Mouse (Mus musculus) megakaryocyte progenitor cell, adult 5-6 weeks (primary cell): ENCODE results near the gene Cdan1. TPM values are rescaled to one million over a fixed set of nuclear protein-coding genes. Genes with fewer than 3 reads are reported as not detected.
A peak's percentile ranks its signal among the peaks of the same experiment; 100 is the strongest.

Source experiments
- ATAC-seq: replicated peaks from 2 replicates; pipeline ENCODE4 v1.8.0; 2016; ENCODE audit warnings: mild to moderate bottlenecking, moderate TSS enrichment, inconsistent platforms; ENCODE audit not compliant: poor library complexity
- total RNA-seq, 2 experiments: library from RNA; stranded (forward) in 1 of 2; stranded (reverse) in 1 of 2; fragments of 157-497, 149-512 nt in 1 of 2; fragments of 200-1000 nt in 1 of 2; gene quantifications; 2 replicates each; pipeline versions ENCODE4 v1.2.3 to v1.2.4; 2015 to 2017

Cdan1 gene
- total RNA-seq (2015) (13.3 and 14.4 TPM in 2 replicates), total RNA-seq (2017) (13.0 and 17.6 TPM in 2 replicates)

- 0 out of 2 replicates have a peak, but pooled peaks have one; percentile 8 for ATAC-seq
Measured at GRCm38 (mm10) chr2:120849449-120850423, at the start of gene Cdan1. Gene Cdan1 (minus strand): TSS chr2:120850128.

DNA sequence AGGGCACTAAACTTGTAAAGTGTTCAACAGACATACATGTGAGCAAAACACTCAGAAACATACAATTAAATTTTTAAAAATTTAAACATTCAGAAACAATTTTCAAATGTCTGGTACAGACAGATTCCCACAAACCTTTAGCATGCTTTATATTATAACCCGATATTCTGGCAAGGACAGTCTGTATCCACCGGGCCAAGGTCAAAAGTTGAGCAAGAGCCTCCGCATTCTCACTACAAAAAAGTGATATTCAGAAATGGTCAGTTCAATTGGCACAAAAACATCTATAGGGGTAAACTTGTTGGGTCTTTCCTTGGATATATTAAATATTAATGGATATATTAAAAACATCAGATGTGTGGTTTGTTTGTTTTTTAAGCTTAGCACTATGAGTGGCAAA is 46.4 kb upstream of the Cdan1 start:
- no peak for ATAC-seq

DNA sequence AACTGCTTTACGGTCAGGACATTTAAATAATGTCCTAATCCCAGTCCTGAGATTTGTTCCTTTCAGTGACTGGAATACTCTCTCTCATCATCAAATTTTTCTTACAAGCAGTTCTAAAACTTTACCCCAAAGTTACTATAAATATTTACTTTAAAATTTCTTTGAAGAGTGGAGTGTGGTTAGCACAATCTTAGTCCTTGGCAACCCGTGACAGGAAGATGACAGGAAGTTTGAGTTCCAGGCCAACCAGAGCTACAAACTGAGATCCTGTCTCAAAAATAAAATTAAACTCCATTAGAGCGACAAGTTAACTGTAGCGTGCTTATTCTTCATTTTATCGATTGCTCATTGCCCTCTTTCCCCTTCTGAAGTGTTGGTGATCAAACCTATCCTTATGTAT is 37.7 kb upstream of the Cdan1 start:
- ATAC-seq: no peak

DNA sequence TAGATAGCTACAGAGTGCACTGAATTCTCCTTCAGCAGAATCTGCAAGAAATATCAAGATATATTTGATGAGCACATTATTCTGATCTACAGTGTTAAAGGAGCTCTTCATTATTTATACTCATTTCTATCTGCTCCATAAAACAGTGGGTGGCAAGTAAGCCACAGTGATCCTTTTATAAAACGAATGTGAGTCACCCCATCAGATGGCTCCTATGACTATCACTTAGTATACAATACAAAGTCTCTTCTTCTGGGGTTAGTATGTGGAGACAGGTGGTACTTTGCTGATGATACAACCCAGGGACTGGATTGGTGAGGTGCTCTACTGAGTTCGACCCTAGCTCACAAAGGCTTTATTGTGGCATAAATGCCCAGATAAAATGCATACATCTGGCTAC is 23.3 kb upstream of the Cdan1 start:
- ATAC-seq: no peak

DNA sequence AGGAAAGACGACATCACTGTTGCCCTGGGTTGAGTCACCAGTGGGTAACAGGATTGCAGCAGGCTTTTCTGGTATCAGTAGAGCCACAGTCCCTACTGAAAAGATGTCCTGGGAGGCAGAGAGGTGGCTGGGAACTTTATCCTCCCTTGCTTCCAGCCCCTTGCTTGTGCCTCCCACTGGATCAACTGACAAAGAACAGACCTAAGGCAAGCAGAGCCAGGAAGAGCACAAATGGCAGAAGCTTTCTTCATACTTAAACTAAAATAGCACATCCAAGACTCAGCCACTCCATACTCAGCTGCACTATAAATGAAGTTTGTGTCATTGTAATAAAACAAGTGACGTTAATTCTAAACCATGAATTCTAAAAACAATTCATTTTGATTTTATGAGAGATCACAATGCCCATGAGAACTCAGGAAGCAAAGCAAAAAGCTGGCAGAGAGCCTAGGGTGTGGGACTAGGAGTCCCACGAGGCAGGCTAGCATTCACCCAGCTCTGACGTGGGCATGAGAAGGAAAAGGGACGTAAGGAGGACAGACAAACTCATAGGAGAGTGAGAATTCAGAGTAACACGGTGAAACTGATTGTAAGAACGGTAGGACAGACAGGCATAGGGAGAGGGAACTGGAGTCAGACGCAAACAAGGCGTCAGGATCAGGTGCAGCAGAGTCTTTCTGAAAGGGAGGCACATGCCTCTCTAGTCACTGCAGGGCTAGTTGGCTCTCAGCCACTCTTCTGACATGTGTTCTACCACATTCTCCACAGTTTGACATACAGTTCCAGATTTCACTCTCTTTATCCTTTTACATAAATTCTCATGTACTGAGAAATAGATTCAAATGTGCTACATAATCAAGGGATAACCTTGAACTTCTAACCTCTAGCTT is 21.8 kb upstream of the Cdan1 start:
- ATAC-seq: no peak

GRCm38 (mm10) chr2:120867336-120867735 is 17.4 kb upstream of the Cdan1 start:
- no peak for ATAC-seq

DNA sequence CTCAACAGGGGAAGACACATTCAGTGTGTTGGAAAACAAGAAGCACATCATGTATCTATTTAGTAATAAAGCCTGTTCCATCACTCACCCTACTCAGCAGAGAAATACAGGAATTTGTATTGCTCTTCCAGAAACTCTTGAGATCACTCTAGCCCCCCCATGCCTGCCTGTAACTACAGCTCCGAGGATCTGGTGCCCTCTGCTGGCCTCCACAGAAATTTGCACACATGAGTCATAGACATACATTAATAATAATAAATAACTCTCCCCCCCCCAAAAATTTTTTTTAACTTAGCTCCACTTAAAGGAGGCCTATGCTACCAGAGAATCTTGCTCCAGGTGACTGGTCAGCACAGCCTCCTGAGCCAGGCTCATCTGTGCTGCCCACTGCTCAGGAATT is 16.6 kb upstream of the Cdan1 start:
- ATAC-seq: peak; percentile 78; the same call in 1 of the 2 replicates

DNA sequence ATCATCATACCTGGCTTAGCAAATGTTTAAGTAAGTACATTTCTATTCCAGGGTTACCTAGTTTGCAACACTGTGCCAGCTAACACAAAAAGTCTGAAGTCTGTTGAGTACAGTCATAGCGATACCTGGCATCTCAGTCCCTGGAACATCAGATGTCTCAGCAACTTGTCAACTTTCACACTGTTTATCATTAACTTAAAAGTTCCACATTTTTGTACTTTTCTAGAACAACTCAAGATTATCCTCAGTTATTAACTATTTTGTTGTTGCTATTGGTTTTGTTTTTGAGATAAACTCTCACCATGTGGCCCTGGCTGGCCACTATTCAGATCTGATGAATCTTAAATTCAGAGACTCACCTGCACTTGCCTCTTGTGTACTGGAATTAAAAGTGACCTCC is 13.5 kb upstream of the Cdan1 start:
- no peak for ATAC-seq

GRCm38 (mm10) chr2:120860699-120861098 is 10.8 kb upstream of the Cdan1 start:
- no peak for ATAC-seq

DNA sequence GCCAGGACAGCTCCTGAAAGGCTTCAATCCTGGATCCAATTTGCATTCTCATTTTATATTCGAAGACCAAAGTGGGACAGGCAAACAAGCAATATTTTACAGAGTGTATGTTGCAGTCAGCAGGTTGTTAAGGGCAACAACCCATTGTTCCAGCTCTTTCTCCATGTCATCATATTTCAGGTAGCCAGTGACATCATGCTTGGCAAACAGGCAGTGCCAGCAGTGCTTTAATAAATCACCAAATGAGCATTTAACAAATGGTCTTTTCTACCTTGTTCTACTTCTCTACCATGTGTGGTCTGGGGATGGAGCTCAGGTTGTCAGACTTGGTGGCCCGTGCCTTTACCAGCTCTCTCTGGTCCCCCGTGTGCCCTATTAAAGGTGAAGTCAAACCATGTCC is 8.2 kb upstream of the Cdan1 start:
- ATAC-seq: no peak

DNA sequence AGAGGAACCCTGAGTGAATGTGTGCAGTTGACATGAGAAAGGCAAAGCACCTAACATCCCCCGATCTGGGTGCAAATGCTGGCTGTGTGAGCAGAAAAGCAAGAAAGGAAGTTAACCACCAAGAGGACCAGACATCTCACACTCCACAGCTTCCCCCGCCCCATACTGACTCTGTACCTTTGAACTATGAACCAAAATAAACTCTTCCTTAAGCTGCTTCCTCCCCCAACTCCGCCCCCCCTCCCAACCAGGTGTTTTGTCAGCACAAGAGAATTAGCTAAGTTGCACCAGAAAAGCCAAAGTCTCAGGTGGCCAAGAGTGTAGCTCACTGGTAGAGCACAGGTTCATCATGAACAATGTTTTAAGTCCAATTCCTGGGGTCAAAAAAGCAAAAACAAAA is 3.2 kb upstream of the Cdan1 start:
- ATAC-seq: no peak

DNA sequence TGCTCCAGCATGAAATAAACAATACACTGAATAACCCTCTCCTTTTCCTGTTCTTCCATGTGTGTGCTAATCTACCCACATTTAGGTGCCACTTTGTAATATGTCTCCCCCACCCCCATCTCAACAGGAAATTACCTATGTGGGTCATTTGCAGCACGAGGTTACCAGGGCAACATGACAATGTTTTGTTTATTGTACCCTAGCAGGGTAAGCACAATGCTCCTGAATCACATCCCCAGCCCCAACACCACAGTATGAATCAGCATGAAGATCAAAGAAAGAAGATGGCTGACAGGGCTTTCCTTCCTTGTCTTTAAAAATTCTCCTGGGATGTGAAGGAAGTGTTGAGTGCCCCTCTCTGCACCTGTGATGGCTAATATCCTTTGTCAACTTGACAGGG is 2.7 kb upstream of the Cdan1 start:
- ATAC-seq: no peak

- ATAC-seq: peak; percentile 99
Measured at GRCm38 (mm10) chr2:120850424-120851082, 625 bp upstream of the Cdan1 start, which contains the start of gene Ttbk2. Gene Ttbk2 (minus strand): TSS chr2:120850604.

DNA sequence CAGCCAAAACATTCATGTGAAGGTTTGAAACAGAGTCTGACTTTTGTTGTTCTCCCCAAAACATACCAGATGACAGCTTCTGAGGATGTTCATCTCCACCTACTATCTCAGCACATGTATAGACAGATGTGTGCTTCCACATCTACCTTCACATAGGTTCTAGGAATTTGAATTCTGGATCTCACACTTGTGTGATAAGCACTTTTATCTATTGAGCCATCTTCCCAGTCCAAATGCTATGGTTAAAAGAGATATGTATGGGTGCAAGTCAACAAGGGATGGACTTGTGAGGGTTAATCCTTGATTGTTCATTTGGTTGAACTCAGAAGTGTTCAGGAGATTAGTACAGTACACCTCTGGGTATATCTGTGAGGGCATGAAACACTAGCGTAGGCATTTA is 4.6 kb downstream of the Cdan1 start:
- ATAC-seq: no peak

GRCm38 (mm10) chr2:120843990-120844389 is 5.9 kb downstream of the Cdan1 start:
- peak; percentile 42; the same call in 1 of the 2 replicates for ATAC-seq

GRCm38 (mm10) chr2:120841211-120841610 is 8.7 kb downstream of the Cdan1 start:
- ATAC-seq: no peak

- no peak for ATAC-seq
Measured at GRCm38 (mm10) chr2:120835167-120835566, 14.8 kb downstream of the Cdan1 start.

GRCm38 (mm10) chr2:120826936-120827638 is 22.8 kb downstream of the Cdan1 start:
- ATAC-seq: peak; percentile 78

- 0 out of 2 replicates have a peak, but pooled peaks have one; percentile 26 for ATAC-seq
Measured at GRCm38 (mm10) chr2:120770265-120770935, 79.5 kb downstream of the Cdan1 start.

GRCm38 (mm10) chr2:120761922-120762321 is 88.0 kb downstream of the Cdan1 start:
- no peak for ATAC-seq
